Mouse (Mus musculus): ENCODE measurements around the gene Cgn. TPM values are rescaled to one million over a fixed set of nuclear protein-coding genes. Genes with fewer than 3 reads are reported as not detected.
A peak's percentile ranks its signal among the peaks of the same experiment; 100 is the strongest.

The Cgn gene
- total RNA-seq (2015; ENCODE audit: low replicate concordance) (not detected in 2 replicates), total RNA-seq (2017; ENCODE audit: low replicate concordance) (not detected in 2 replicates)

- ATAC-seq (replicated peaks; ENCODE audit: low FRiP score, poor library complexity, severe bottlenecking) = peak; percentile 69
Observed at GRCm38 (mm10) chr3:94786367-94786835, at the start of gene Cgn. TSS of gene Cgn (minus strand) at chr3:94786492.

GRCm38 (mm10) chr3:94835396-94835795 lies 49.1 kb upstream of the Cgn start:
- ATAC-seq (replicated peaks; ENCODE audit: low FRiP score, poor library complexity, severe bottlenecking) = no peak

GRCm38 (mm10) chr3:94833358-94833757 lies 47.1 kb upstream of the Cgn start:
- ATAC-seq (replicated peaks; ENCODE audit: low FRiP score, poor library complexity, severe bottlenecking) = no peak

- ATAC-seq (replicated peaks; ENCODE audit: low FRiP score, poor library complexity, severe bottlenecking) = no peak
Observed at GRCm38 (mm10) chr3:94832701-94833100, 46.4 kb upstream of the Cgn start.

GRCm38 (mm10) chr3:94832100-94832499 lies 45.8 kb upstream of the Cgn start:
- ATAC-seq (replicated peaks; ENCODE audit: low FRiP score, poor library complexity, severe bottlenecking) = no peak

GRCm38 (mm10) chr3:94824110-94824509 lies 37.8 kb upstream of the Cgn start:
- ATAC-seq (replicated peaks; ENCODE audit: low FRiP score, poor library complexity, severe bottlenecking) = no peak

GRCm38 (mm10) chr3:94822082-94822481 lies 35.8 kb upstream of the Cgn start:
- no peak for ATAC-seq (replicated peaks; ENCODE audit: low FRiP score, poor library complexity, severe bottlenecking)

- ATAC-seq (replicated peaks; ENCODE audit: low FRiP score, poor library complexity, severe bottlenecking) = no peak
Observed at GRCm38 (mm10) chr3:94821008-94821638, 34.8 kb upstream of the Cgn start.

- no peak for ATAC-seq (replicated peaks; ENCODE audit: low FRiP score, poor library complexity, severe bottlenecking)
Observed at GRCm38 (mm10) chr3:94819452-94820425, 33.4 kb upstream of the Cgn start.

- ATAC-seq (replicated peaks; ENCODE audit: low FRiP score, poor library complexity, severe bottlenecking) = no peak
Observed at GRCm38 (mm10) chr3:94817731-94818130, 31.4 kb upstream of the Cgn start.

GRCm38 (mm10) chr3:94815603-94816002 lies 29.3 kb upstream of the Cgn start:
- no peak for ATAC-seq (replicated peaks; ENCODE audit: low FRiP score, poor library complexity, severe bottlenecking)

- ATAC-seq (replicated peaks; ENCODE audit: low FRiP score, poor library complexity, severe bottlenecking) = no peak
Observed at GRCm38 (mm10) chr3:94814663-94815062, 28.4 kb upstream of the Cgn start.

- 0 out of 2 replicates have a peak, but pooled peaks have one; percentile 17 for ATAC-seq (replicated peaks; ENCODE audit: low FRiP score, poor library complexity, severe bottlenecking)
Observed at GRCm38 (mm10) chr3:94814063-94814462, 27.8 kb upstream of the Cgn start.

GRCm38 (mm10) chr3:94813651-94814050 lies 27.4 kb upstream of the Cgn start:
- ATAC-seq (replicated peaks; ENCODE audit: low FRiP score, poor library complexity, severe bottlenecking) = no peak

GRCm38 (mm10) chr3:94811628-94812027 lies 25.3 kb upstream of the Cgn start:
- 0 out of 2 replicates have a peak, but pooled peaks have one; percentile 42 for ATAC-seq (replicated peaks; ENCODE audit: low FRiP score, poor library complexity, severe bottlenecking)

- no peak for ATAC-seq (replicated peaks; ENCODE audit: low FRiP score, poor library complexity, severe bottlenecking)
Observed at GRCm38 (mm10) chr3:94808296-94808695, 22.0 kb upstream of the Cgn start.

GRCm38 (mm10) chr3:94804976-94805375 lies 18.7 kb upstream of the Cgn start:
- no peak for ATAC-seq (replicated peaks; ENCODE audit: low FRiP score, poor library complexity, severe bottlenecking)

GRCm38 (mm10) chr3:94804146-94804545 lies 17.9 kb upstream of the Cgn start:
- no peak for ATAC-seq (replicated peaks; ENCODE audit: low FRiP score, poor library complexity, severe bottlenecking)

- no peak for ATAC-seq (replicated peaks; ENCODE audit: low FRiP score, poor library complexity, severe bottlenecking)
Observed at GRCm38 (mm10) chr3:94796181-94796580, 9.9 kb upstream of the Cgn start.

GRCm38 (mm10) chr3:94795596-94796140 lies 9.4 kb upstream of the Cgn start:
- ATAC-seq (replicated peaks; ENCODE audit: low FRiP score, poor library complexity, severe bottlenecking) = no peak

Data from erythroblast, adult 5-6 weeks (primary cell).